Mouse (Mus musculus) heart, embryonic 11.5 days (tissue): ENCODE measurements around the gene Agpat1. TPM values are rescaled to one million over a fixed set of nuclear protein-coding genes. Genes with fewer than 3 reads are reported as not detected.

Experiments used
- ATAC-seq: fragments of 200-750 bp; cut with Nextera tagmentation; replicated peaks from 2 replicates; pipeline ENCODE4 v1.8.0; 2017; ENCODE audit warnings: moderate library complexity; ENCODE audit not compliant: insufficient number of reproducible peaks, low FRiP score, low TSS enrichment
- H3K27ac ChIP-seq: fragments of 300-500 bp; sonication (generic); 2 replicates; pipeline ENCODE4 v1.5.1; 2014; ENCODE audit warnings: mild to moderate bottlenecking, low read depth, low read length
- H3K27me3 ChIP-seq: fragments of 300-500 bp; sonication (generic); 2 replicates; pipeline ENCODE4 v1.6.1; 2014; ENCODE audit warnings: mild to moderate bottlenecking, low read length, mixed read lengths; ENCODE audit not compliant: control insufficient read depth, insufficient read depth
- H3K36me3 ChIP-seq: fragments of 300-500 bp; sonication (generic); 2 replicates; pipeline ENCODE4 v1.6.1; 2014; ENCODE audit warnings: mild to moderate bottlenecking, low read length, moderate library complexity, mixed read lengths; ENCODE audit not compliant: control insufficient read depth, insufficient read depth
- H3K4me1 ChIP-seq: fragments of 300-500 bp; sonication (generic); 2 replicates; pipeline ENCODE4 v1.6.1; 2014; ENCODE audit warnings: low read length; ENCODE audit not compliant: control insufficient read depth, insufficient read depth
- H3K4me2 ChIP-seq: fragments of 300-500 bp; sonication (generic); 2 replicates; pipeline ENCODE4 v1.6.1; 2014; ENCODE audit warnings: mild to moderate bottlenecking, moderate library complexity
- H3K4me3 ChIP-seq: fragments of 300-500 bp; sonication (generic); 2 replicates; pipeline ENCODE4 v1.5.1; 2014; ENCODE audit warnings: low read depth, low read length
- H3K9ac ChIP-seq: fragments of 300-500 bp; sonication (generic); 2 replicates; pipeline ENCODE4 v1.6.1; 2014; ENCODE audit warnings: mild to moderate bottlenecking, low read depth, low read length, moderate library complexity
- H3K9me3 ChIP-seq: fragments of 300-500 bp; sonication (generic); replicated peaks from 2 replicates; pipeline ENCODE4 v1.6.1; 2016; ENCODE audit warnings: low read length; ENCODE audit not compliant: control insufficient read depth
- WGBS: fragments of 180-500 bp; shearing (Covaris S2); extraction: QIAGEN DNeasy Blood & Tissue Kit; methylation state at CpG from one replicate; pipeline ENCODE4 v1.1.7; 2014; ENCODE audit not compliant: insufficient replicate concordance; 5-methylcytosine and 5-hydroxymethylcytosine counted together
- polyA plus RNA-seq: library from polyadenylated mRNA; unstranded; fragments of >200 nt; fragmentation: Nextera tagmentation; extraction: Ambion mirVana; gene quantifications from 2 replicates; pipeline ENCODE4 v1.2.1, GENCODE M21; 2014

Agpat1 gene
- polyA plus RNA-seq, 1 experiment from 2014 or later = 63.1 TPM

DNA sequence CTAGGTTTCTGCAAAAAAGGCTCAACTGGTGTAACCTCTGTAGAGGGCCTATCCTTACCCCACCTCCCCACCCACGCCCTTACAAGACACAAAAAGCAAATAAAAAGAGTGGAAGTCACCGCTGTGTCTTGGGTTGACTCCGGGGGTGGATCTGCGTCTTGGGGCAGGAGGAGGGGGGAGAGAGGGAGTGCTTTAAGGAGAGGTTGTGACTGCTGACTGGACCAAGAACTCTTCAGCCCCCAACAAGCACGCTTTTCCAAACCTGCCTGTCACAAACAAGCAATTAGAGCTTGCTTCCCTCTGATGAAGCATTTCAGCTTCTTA lies 24.5 kb downstream of the Agpat1 start:
- 23% methylated on average over 5 of the region's 5 CpGs for WGBS
- H3K27me3 ChIP-seq = peaks cover 46% of the 10 kb centered on the region

DNA sequence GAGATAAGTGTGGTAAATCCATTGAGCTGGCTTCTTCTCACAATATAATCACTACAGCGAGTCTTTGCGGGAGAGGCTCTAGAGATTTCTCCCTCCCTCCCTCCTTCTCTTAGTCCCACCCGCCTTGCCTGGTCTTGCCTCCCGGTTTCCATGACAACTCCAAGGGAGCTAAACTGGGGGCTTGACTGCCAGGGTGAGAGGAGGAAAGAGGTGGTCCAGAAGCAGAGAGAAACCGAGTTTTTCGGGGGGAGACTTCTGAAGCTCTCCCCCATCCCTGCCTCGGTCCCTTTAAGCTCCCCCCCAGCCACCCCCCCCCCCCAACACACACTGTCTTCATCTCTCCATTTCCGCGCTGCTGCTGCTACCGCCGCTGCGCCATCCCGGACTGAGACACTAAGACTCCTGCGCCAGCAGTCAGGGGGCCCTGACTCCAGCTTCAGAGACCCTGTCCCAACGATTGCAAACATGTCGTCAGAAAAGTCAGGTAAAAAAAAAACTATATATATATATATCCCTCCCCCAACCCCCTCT lies 25.2 kb downstream of the Agpat1 start, which contains the start of gene Prrt1:
Gene Prrt1, plus strand, starts transcription at position 313 of the 531 bp plus-strand sequence.
- Histone ChIP-seq H3K36me3 (no peaks in the 10 kb centered on the region), H3K4me1 (peaks cover 32% of the 10 kb centered on the region), H3K27me3 (peaks cover 49% of the 10 kb centered on the region), H3K4me2 (peak within 1 kb of the TSS; percentile 90), H3K4me3 (peak within 1 kb of the TSS; percentile 80), H3K27ac (peak within 1 kb of the TSS; percentile 93; the same call in 1 of the 2 replicates), H3K9ac (peak within 1 kb of the TSS; percentile 85), H3K9me3 (no peaks in the 10 kb centered on the region)
- ATAC-seq = no peak
- WGBS = 2% methylated on average over 16 of the region's 16 CpGs

More for the DNA sequence above, 24.5 kb downstream of the Agpat1 start:
- H3K9ac ChIP-seq = peak overlapping the region; percentile 85; the same call in 1 of the 2 replicates
- peaks cover 32% of the 10 kb centered on the region for H3K4me1 ChIP-seq
- peak overlapping the region; percentile 80 for H3K4me3 ChIP-seq
- H3K9me3 ChIP-seq = no peaks in the 10 kb centered on the region
- no peak overlapping the region for H3K27ac ChIP-seq
- peak overlapping the region; percentile 90 for H3K4me2 ChIP-seq
- H3K36me3 ChIP-seq = no peaks in the 10 kb centered on the region
- no peak for ATAC-seq

DNA sequence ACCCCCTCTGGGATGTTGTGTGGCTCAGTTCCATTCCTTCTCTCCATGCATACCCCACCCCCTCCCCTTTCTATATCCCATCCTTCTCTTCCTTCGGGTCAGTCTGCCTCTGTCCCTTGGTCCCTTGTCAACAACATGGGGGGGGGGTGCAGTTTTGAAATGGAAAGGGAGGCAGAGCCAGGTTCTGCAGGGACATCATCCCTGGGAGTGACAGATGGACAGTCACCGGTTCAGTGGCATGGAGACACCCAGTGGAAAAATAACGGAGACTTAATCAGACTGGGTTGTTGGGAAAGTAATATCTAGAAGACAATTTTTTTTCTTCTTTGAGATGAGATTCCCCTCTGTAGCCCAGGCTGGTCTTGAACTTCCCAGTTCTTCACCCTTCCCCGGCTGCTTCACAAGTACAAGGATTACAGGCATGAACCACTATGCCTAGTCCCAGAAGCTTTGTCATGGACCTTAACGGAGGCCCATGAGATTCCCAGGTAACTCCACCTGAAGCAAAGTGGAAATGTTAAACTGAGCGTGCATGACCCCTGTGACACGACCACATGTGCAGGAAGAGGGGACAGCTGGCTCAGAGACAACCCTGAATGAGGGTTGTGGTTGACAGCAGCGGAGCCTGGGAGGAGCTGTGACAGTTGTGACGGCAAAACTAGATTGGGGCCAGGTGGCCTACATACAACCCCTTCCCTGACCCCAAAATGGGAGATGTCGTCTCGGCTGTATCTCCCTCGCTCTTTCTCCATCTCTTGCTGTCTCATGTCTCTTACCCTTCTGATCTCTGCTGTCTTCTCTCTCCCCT lies 25.9 kb downstream of the Agpat1 start:
- no peak overlapping the region for H3K27ac ChIP-seq
- WGBS = 10% methylated on average over 12 of the region's 12 CpGs

DNA sequence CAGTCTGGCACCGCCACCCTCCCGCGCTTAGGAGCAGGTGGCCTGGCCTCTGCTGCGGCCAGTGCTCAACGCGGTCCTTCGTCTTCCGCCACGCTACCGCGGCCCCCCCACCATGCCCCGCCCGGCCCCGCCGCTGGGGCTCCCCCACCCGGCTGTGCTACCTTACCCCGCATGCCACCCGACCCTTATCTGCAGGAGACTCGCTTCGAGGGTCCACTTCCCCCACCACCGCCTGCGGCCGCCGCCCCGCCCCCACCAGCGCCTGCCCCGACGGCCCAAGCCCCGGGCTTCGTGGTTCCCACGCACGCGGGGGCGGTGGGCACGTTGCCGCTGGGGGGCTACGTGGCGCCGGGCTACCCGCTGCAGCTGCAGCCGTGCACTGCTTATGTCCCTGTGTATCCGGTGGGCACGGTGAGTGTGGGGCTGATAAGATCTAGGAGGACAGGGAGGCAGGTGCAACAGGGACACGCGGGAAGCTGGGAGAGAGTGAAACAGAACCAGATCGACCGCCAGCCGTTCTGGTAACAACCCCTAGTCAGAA lies 26.8 kb downstream of the Agpat1 start:
- Histone ChIP-seq H3K9ac (no peak overlapping the region), H3K9me3 (no peaks in the 10 kb centered on the region), H3K4me3 (peak overlapping the region; percentile 30), H3K4me1 (peaks cover 32% of the 10 kb centered on the region), H3K4me2 (peak overlapping the region; percentile 55), H3K36me3 (no peaks in the 10 kb centered on the region), H3K27me3 (peaks cover 51% of the 10 kb centered on the region), H3K27ac (no peak overlapping the region)
- ATAC-seq = no peak
- WGBS = 2% methylated on average over 44 of the region's 48 CpGs

More for the DNA sequence above, 25.9 kb downstream of the Agpat1 start:
- Histone ChIP-seq H3K9me3 (no peaks in the 10 kb centered on the region), H3K4me3 (peak overlapping the region; percentile 30; the same call in 1 of the 2 replicates), H3K4me2 (no peak overlapping the region), H3K9ac (no peak overlapping the region), H3K4me1 (peaks cover 32% of the 10 kb centered on the region), H3K36me3 (no peaks in the 10 kb centered on the region), H3K27me3 (peaks cover 49% of the 10 kb centered on the region)
- no peak for ATAC-seq

- no peak overlapping the region for H3K27ac ChIP-seq
- no peak for ATAC-seq
- peak overlapping the region; percentile 60 for H3K4me2 ChIP-seq
- H3K9me3 ChIP-seq = no peaks in the 10 kb centered on the region
- peaks cover 51% of the 10 kb centered on the region for H3K27me3 ChIP-seq
- no peaks in the 10 kb centered on the region for H3K36me3 ChIP-seq
- peak overlapping the region; percentile 30 for H3K4me3 ChIP-seq
- no peak overlapping the region for H3K9ac ChIP-seq
- 6% methylated on average over 12 of the region's 12 CpGs for WGBS
- peaks cover 25% of the 10 kb centered on the region for H3K4me1 ChIP-seq
Observed at GRCm38 (mm10) chr17:34631647-34632046, 27.6 kb downstream of the Agpat1 start.

DNA sequence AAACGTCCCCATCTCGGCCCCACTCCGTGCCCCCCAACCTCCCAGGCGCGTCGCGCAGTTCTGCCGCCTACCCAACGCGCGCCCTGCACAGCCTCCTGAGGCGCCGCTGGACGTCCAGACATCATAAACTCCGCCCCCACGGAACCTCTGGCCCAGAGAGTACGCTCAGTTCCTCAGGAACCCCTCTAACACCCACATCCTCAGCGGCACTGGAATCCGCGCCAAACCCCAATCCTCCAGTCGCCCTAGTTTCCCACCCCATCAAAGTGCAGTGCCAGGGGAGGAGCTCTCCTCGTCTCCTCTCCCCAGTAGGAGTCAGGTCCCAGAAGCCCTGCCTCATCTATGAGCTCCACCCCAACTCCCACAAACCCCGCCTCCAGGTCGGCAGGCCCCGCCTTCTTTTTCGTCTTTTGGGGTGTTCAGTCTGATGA lies 28.2 kb downstream of the Agpat1 start:
- Histone ChIP-seq H3K9me3 (no peaks in the 10 kb centered on the region), H3K36me3 (no peaks in the 10 kb centered on the region), H3K27ac (no peak overlapping the region), H3K4me2 (peak overlapping the region; percentile 60), H3K4me1 (peaks cover 24% of the 10 kb centered on the region), H3K9ac (no peak overlapping the region), H3K27me3 (peaks cover 51% of the 10 kb centered on the region), H3K4me3 (peak overlapping the region; percentile 30)
- WGBS = under 1% methylated on average over 26 of the region's 26 CpGs
- ATAC-seq = no peak

GRCm38 (mm10) chr17:34635671-34636070 lies 31.6 kb downstream of the Agpat1 start:
- Histone ChIP-seq H3K9me3 (no peaks in the 10 kb centered on the region), H3K9ac (no peak overlapping the region), H3K36me3 (no peaks in the 10 kb centered on the region), H3K4me3 (no peak overlapping the region), H3K4me2 (no peak overlapping the region), H3K4me1 (peaks cover 8% of the 10 kb centered on the region), H3K27me3 (peaks cover 33% of the 10 kb centered on the region), H3K27ac (no peak overlapping the region)
- ATAC-seq = no peak
- 64% methylated on average over 2 of the region's 2 CpGs for WGBS

GRCm38 (mm10) chr17:34637459-34637858 lies 33.4 kb downstream of the Agpat1 start:
- ATAC-seq = no peak
- H3K4me3 ChIP-seq = no peak overlapping the region
- 62% methylated on average over 3 of the region's 3 CpGs for WGBS
- H3K4me1 ChIP-seq = no peaks in the 10 kb centered on the region
- peaks cover 15% of the 10 kb centered on the region for H3K27me3 ChIP-seq
- no peaks in the 10 kb centered on the region for H3K36me3 ChIP-seq
- no peak overlapping the region for H3K4me2 ChIP-seq
- no peaks in the 10 kb centered on the region for H3K9me3 ChIP-seq
- no peak overlapping the region for H3K9ac ChIP-seq
- H3K27ac ChIP-seq = no peak overlapping the region
